Mouse (Mus musculus) adrenal gland, adult 18-20 months (tissue): ENCODE measurements around the gene Rab6b. TPM values are rescaled to one million over a fixed set of nuclear protein-coding genes. Genes with fewer than 3 reads are reported as not detected.

ENCODE experiments used
- DNase-seq, 2 experiments: peaks; one replicate each; pipeline ENCODE4 v3.0.0; 2021 to 2022; ENCODE audit warnings: low spot score in 2 of 2
- total RNA-seq, 2 experiments: library from RNA; stranded (reverse); gene quantifications; 1 replicate in 1 of 2; 2 replicates in 1 of 2; pipeline ENCODE4 v1.2.3; 2021

Gene Rab6b
- total RNA-seq, 2 experiments from 2014 or later: 3.0 to 8.4 TPM

DNA sequence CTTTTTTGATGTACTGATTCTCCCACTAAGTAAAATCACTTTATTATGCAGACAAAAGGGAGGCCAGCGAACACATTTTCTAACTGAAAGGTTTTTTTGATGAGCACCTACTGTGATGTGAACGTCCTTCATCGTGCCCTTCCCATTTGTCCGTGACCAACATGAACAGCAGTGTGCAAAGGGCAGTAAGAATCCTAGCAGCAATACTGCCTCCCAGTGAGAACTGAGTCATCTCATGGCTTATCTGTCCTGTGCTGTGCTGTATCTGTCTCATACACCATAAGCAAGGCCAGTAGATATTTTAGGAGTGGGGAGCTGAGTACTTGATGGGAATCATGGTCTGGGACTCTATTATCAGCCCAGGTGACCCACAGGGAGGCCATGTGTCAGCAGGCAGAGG lies 76.8 kb downstream of the Rab6b start:
- no peak for DNase-seq

DNA sequence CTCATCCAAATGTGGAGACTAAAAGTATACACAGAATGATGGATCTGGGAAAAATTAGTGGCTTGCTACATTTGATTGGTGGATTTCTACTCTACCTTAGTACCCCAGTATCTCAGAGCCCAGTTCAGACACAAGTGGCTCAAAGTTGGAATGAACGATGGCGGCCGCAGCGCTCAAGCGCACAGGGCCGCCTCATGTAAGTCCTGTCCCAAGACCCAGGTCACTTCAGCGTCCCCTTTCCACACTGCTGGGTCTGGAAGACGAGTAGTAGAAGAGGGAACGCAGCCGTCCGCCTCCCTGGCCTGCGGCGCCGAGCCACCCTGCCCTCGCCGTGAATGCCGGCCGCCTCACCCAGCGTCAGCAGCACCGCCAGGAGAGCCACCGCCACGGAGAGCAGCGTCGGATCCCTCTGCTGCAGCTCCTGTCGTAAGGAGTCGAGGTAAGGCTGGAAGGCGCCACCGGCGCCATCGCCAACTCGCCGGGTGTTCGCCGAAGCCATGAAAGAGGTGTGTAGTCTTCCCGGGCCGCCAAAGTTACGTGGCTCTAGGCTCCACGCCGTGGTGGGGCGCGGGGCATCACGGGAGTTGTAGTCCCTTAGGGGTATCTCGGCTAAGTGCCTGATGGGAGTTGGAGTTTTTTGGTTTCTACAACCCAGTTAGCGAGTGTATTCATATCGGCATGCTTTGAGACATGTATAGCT lies 90.1 kb downstream of the Rab6b start, which contains the start of gene Srprb:
Gene Srprb (minus strand): TSS at position 577 of the 700 bp plus-strand sequence.
- DNase-seq: peak; percentile 88 to 90

DNA sequence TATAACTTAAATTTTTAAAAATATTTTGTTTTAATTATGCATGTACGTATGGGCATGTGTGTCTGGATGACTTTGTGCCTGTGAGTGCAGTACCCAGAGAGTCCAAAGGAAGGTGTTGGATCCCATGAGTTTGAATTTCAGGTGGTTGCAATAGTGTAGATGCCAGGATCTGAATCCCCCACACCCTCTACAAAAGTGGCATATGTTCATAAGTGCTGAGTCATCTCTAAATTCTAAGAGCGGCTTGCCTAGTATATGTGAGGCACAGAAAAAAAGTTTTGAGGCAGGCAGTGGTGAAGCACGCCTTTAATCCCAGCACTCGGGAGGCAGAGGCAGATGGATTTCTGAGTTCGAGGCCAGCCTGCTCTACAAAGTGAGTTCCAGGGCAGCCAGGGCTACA lies 94.2 kb downstream of the Rab6b start:
- no peak for DNase-seq

DNA sequence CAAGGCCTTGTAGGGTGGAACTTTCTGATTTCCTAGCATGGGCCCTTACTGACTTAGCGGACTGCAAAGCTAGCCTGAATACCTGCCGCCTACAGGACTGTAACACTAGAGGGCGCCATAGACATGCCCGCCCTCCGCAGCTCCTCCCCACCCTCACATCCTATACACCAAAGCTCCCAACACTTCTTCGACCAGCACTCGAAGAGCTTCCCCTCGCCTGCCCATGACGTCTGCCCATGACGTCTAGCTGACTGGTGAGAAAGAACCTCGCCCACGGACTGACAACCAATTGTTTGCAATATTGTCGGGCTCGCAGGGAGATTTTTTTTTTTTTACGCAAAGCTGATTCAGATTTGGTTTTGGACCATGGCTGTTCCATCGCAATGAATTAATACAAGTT lies 96.3 kb downstream of the Rab6b start:
- peak; percentile 47 to 54 for DNase-seq

DNA sequence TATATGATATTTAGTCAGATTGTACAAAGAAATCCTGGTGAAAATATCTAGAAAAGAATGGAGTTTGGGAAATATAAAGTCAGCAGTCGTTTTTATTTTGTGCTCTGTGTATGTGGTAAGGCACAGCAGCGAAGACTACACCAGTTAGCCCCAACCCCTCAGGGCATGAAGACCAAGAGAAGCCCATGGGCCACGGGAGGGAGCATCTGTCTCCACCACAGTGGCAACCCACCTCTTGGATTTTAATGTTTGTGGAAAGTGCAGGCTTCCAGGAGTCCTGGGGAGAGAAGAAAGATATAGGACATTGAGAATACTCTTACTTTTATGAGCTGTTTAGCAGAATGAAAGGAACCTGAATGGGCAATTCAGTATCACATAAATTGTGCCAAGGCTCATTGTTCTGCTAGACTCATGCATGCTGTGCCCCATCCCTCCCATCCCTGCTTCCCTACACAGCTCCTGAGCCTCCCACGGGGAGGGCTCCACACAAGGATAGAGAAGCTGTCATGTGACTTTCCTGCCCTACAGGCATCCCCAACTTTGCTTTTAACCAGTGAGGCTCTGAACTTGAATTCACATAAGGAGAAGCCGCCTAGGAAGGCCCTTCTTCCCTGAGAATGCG lies 97.3 kb downstream of the Rab6b start:
- no peak for DNase-seq

DNA sequence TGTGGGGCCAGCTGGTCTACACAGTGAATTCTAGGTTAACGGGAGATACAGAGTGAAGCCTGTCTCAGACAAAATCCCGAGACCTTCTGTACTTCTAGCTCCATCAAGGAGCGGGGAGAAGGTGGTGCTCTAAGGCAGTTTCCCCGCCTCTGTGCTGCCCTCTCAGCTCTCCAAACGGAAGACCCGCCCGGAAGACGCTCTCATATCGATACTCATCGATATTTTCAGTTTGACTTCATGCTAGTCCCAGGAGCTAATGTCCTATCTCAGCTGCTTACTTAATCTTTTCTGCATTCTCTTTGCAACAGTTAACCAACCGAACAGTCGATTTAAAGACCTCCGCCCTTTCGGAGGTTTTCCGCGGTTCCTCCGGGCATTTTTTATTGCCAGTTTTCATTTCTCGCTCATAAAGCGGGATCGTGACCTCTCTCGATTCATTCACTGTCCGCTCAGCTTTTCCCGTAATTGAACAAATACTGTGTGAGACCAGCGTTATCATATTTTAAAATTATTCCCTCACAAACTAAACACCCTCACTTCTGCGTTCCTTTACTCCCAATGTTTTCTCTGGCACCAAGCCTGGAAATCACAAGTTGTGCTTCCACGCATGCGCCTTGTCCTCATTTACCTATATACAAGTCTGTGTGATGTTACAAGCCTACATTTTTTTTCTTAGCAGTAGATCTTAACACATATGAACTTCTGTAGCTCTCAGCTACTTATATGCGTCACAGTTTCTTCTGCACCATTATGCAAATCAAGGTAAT lies 101.2 kb downstream of the Rab6b start:
- no peak for DNase-seq

DNA sequence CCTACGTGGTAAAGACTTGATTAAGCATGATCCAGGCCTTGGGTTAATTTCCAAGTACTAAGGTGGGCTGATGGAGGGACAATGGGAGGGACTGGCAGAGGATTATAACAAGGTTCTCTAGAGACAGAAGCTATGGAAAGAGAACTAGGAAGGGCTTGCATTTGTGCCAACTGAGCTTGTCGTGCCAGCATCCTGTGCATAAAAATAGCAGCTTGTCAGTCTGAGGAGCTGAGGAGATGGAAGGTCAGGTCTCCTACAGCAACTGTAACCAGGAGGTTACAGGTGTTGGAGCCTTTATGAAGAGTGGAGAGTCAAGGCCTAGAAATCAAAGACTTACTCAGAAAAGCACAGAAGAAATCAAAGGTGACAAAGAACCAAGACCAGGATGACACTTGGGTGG lies 102.0 kb downstream of the Rab6b start:
- DNase-seq: no peak

DNA sequence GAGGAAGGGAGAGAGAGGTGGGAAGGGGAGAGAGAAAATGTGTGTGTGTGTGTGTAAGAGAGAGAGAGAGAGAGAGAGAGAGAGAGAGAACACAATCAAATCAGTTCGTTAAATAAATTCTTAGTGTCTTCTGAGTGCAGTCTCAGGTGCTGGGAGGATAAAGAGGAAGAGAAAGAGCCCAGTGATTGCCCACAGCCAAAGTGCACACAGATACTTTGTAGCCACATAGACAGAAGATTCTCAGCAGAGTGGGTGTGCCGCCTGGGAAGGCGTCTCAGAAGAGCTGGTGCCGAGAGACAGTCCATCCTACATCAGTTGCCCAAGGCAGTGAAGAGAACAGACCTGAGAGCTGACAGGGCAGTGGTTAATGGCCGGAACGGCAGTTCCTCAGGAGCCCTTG lies 102.7 kb downstream of the Rab6b start:
- no peak for DNase-seq

DNA sequence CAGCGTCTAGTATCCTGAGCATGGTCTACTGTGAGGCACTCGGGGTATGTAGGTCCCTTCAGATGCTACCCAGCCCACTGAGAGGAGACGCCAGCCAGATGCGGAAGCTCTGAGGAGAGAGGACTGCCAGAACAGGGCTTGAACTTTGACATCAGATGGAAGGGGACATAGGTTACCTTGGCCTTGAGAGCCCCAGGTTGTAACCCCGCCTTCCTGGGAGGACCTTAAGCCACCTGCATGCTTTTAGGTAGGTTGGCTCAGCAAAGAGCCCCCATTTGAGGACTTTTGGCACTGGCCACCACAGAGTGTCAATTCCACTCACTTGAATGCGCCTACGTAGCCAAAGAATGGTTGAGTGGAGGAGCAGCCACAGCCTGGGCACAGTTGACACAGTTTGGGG lies 113.1 kb downstream of the Rab6b start:
- no peak for DNase-seq

DNA sequence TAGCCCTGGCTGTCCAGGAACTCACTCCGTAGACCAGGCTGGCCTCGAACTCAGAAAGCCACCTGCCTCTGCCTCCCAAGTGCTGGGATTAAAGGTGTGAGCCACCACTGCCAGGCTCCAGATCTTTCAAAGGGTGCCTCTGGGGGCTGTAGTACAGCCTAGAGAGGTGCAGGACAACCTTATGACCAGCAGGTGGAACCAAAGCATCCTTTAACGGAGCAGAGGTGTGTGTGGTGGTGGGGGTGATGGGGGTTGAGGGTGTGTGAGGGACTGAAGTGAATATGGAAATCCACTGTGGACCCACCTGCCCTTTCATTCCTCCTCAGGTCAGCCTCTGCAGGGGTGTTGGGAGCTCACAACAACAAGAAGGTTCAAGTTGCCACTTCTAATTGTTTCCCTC lies 113.9 kb downstream of the Rab6b start:
- DNase-seq: no peak

DNA sequence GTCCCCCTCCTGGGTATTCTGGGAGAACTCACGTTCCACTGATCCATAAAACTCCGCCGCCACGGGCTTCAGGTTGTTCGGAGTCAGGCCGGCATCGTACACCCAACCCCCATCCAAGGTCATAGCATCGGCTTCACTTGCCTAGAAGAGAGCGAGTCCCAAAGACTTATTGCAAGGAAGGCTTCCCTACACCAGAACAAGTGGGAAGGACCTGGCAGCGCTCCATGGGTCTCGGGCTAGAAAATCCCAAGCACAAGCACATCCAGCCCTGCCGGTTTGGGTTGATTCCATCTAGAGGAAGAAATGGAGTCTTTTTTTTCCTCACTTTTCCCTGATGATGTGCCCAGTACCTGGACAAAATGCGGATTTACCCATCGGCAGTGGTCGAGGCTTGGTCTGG lies 115.2 kb downstream of the Rab6b start:
- DNase-seq: peak in 1 of 2 experiments; percentile 38

DNA sequence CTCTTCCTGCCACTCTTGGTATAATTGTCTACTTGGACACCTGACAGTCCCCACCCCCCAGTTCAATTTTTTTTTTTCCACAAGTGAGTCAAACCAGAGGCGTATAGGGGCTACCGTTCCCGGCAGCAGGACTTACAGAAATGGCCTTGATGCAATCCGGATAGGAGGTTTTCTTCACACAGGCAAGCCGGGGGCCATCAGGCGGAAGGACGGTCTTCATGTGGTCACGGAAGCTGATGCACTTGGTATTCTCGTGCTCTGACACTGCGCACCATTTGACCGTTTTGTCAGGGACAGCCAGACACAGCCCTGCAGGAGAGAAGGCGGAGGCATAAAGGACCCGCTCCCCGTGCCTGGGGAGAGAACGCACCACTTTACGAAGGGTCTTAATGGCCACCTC lies 116.2 kb downstream of the Rab6b start:
- no peak for DNase-seq

DNA sequence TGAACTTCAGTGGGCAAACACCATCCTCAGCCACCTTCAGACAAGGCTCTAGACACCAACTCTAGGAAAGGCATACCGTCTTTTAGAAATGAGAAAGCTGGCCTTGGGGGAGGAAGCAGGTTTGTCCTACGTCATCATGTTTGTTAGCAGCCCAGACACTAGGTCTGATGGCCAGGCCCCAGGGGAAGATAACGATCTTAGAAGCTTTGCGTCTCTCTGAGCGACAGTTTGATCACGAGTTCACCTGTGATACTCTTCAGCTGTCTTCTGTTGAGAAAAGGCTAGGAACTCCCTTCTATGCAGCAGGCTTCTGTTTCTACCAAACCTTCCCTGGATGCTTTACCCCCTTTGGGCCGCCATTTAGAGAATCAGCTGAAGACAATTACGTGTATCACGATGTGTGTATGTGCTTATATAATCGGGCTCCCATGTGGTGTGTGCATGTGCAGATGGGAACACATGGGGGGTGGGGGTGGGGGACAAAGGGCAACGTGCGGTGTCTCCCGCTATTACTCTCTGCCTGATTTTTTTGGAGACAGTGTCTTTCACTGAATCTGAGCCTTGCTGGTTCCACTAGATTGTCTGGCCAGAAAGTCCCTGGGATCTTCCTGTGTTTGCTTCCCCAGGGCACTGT lies 116.9 kb downstream of the Rab6b start:
- DNase-seq: no peak

DNA sequence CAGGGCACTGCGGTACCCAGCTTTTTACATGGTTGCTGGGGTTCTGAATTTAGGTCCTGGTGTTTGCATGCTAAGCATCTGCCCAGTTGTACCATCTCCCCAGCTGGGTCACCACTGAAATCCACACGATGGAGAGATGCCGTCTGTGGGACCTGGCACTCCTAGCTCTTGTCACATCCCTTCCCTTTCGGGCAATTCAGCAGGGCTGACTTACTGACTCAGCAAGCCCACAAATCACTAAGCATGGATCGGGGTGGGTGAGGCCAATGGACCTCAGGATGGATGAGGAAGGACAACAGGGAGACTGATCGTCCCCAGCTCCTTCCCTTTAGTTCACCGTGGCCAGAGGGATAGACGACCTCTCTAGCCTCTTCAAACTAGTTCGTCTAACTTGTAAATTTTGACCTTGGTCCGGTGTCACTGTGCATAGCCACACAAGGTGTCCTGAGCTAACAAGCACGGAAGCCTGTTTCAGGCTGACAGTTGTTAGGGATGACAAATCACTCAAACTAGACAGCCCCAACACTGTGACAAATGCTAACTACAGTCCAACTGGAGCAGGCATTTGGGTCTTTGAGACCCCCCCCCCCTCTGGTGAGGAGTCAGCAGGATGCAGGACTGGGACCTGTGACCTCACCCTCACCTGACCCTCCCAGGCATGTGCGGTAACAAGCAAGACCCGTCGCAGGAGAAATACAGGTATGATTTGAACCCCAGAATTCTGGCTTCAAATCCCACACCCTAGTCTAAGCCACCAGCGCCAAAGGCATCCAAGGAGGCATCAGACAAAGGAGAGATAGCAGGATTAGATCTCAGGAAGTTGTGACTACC lies 117.7 kb downstream of the Rab6b start:
- DNase-seq: no peak

DNA sequence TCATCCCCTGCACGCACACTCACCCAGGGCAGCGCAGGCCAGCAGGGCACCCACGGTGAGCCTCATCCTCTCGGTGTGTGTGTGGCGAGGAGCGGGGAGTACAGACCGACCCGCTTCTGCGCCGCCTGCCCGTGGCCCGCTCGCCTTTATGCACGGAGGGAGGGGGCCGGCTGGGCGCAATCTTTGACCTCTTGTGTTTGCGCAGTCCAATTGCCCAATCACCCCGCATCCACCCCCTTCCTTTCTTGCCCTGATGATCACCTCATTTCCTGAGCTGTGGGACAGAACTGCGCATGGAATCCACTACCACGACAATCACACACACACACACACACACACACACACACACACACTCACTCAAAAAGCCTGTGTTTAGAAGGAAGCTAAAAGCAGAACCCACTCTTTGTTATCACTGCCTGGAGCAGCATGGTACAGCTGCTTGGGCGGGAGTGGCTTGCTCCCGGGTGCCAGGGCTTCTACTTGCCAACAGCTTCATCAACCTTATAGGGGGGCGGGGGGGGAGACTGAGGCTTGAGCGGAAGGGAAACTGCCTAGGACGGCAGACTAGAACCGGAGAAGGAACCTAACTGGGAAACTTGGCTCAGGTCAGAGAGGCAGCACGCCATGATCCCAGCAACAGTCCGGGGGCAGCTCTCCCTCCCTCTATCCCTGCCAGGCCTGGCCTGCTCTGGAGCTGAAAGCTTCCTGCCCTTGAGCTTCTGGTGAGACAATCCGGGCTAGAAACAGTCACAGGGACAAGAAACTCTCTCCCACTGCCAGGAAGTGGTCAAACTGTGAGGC lies 118.8 kb downstream of the Rab6b start, which contains the start of the genes Gm20425 and Trf:
Gene Gm20425 (minus strand): TSS at position 157 of the 801 bp plus-strand sequence.
Gene Trf (minus strand): TSS at position 294 of the 801 bp plus-strand sequence.
- peak; percentile 26 to 45 for DNase-seq

DNA sequence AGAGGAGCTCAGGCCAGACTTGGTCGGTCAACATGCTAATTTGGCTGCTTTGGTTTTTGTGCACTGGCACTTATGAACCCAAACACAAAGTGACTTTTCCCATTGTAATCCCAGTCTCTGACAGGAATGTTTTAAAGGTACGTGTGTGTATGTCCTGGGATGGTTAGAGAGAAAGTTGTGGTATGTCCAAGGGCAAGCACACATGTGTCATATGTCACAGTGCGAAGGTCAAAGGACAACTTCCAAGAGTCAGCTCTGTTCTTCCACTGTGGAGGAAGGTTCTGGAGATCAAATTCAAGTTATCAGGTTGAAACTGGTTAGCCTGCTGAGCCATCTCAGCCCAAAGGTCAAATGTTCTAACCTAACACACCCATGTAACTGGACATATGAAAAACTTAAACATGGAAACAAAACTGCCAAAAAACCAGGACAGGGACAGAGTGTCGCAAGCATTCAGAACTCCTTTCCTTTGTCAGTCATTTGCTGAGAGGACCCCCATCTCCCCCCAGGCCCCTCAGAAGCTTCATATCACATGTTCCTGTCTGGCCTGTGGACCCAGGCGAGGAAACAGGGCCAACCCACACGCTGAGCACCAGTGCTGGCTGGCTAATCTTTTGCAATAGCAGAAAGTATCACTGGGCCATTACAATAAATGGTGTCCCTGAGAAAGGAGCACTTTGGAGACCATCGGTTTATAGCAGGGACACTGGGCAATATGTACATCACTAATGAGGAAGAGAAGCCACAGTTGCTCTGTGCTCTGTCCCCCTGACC lies 120.8 kb downstream of the Rab6b start:
- no peak for DNase-seq

DNA sequence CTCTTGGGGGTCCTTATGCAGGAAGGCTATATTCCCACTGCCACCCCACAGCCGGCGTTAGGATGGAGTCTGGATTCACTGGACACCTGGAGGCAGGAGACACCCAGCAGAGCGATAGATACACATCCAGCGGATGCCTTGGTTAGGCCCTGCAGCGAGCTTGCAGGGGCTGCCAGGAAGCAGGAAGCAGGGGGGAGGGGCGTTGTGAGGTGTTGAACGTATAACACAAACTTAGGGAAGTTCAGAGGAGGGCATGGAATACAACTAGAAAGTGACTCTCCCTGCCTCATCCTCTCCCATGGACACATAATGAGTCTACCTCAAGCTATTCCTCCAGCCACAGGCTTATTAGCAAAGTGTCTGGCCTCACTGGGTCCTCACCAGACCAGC lies 121.4 kb downstream of the Rab6b start:
- DNase-seq: no peak

DNA sequence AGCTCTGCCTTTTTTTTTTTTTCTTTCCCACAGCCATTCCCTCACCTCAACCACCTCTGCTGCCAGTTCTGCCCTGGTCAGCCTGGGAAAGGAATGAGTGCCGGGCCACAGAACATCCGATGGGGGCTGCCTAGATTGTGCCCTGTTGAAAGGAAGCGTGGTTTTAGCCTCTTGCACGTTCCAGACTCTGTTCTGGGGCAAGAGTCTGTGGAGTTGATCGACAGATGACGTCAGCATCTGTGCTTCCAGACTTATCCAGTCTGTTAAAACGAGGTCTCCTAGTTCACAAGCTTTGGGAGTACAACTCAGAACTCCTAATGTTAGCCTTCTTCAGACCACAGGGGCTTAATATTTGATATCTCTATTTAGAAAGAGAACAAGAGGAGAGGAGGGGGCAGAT lies 122.5 kb downstream of the Rab6b start:
- no peak for DNase-seq

DNA sequence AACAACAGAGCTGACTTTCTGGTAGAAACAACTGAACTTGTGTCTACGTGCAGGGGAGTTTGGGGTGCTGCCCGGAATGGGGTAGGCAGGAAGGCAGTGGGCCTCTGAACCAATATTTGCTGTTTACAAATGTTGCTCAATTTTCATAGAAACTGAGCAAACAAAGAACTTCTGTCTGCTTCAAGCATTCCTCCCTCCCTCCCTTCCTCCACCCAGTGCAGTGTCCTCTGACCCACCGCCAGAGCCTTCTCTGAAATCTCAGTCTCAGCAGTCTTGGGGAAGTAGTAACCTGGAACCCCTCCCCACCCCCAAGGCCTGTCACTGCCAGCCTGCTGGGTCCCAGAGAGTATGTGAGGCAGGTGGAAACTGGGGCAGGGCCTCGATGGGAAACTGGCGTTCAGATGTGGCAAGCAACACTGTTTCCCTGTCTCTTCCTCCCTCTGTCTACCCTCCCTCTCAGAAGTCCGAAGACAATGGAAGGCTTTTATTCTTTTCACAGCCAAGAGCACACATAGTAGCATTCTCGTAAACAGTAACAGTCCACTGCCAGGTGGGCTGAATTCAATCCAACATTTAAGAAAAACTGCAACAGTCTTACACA lies 123.1 kb downstream of the Rab6b start:
- DNase-seq: no peak
